Mouse (Mus musculus): Measurements from ENCODE around the gene Nme7. TPM values are rescaled to one million over a fixed set of nuclear protein-coding genes. Genes with fewer than 3 reads are reported as not detected.

Nme7 gene
- total and polyA plus RNA-seq, 2 experiments from 2014 or later: 17.6 to 25.8 TPM

GRCm38 (mm10) chr1:164459127-164459905, 155.4 kb downstream of the Nme7 start:
- no peak for TF ChIP-seq CTCF (IDR thresholded peaks at IDR 0.05)
- peaks cover 13% of the 10 kb centered on the region for H3K4me1 ChIP-seq (ENCODE audit: insufficient read depth, low read length)
- no peaks in the 10 kb centered on the region for H3K36me3 ChIP-seq (ENCODE audit: insufficient read depth, low read length)
- no peaks in the 10 kb centered on the region for H3K27me3 ChIP-seq (ENCODE audit: insufficient read depth, low read length)
- H3K9me3 ChIP-seq (ENCODE audit: low read length): no peaks in the 10 kb centered on the region
- ATAC-seq (ENCODE audit: low FRiP score) (no peak), DNase-seq (ENCODE audit: low spot score) (no peak)
- peak overlapping the region; percentile 96 for H3K9ac ChIP-seq (replicated peaks; ENCODE audit: low read length, poor library complexity, severe bottlenecking)
- H3K4me2 ChIP-seq (ENCODE audit: low read depth, low read length, poor library complexity, severe bottlenecking): peak overlapping the region; percentile 75
- H3K4me3 ChIP-seq (ENCODE audit: low read depth, low read length): peak overlapping the region; percentile 83
- WGBS: 54% methylated on average over 12 of the region's 12 CpGs
- peak overlapping the region; percentile 96 for H3K27ac ChIP-seq (ENCODE audit: low read depth, low read length)

- Histone ChIP-seq H3K9ac (replicated peaks; ENCODE audit: low read length, poor library complexity, severe bottlenecking) (no peak overlapping the region), H3K4me2 (ENCODE audit: low read depth, low read length, poor library complexity, severe bottlenecking) (peak overlapping the region; percentile 15; the same call in 1 of the 2 replicates), H3K4me1 (ENCODE audit: insufficient read depth, low read length) (peaks cover 13% of the 10 kb centered on the region), H3K27ac (ENCODE audit: low read depth, low read length) (no peak overlapping the region), H3K9me3 (ENCODE audit: low read length) (no peaks in the 10 kb centered on the region), H3K4me3 (ENCODE audit: low read depth, low read length) (no peak overlapping the region), H3K27me3 (ENCODE audit: insufficient read depth, low read length) (no peaks in the 10 kb centered on the region), H3K36me3 (ENCODE audit: insufficient read depth, low read length) (no peaks in the 10 kb centered on the region)
- ATAC-seq (ENCODE audit: low FRiP score) (no peak), DNase-seq (ENCODE audit: low spot score) (no peak)
- no peak for TF ChIP-seq CTCF (IDR thresholded peaks at IDR 0.05)
- 75% methylated on average over 13 of the region's 13 CpGs for WGBS
Measured at GRCm38 (mm10) chr1:164460921-164461697, 157.2 kb downstream of the Nme7 start.

GRCm38 (mm10) chr1:164461726-164462125, 157.8 kb downstream of the Nme7 start:
- H3K9me3 ChIP-seq (ENCODE audit: low read length): no peaks in the 10 kb centered on the region
- no peaks in the 10 kb centered on the region for H3K27me3 ChIP-seq (ENCODE audit: insufficient read depth, low read length)
- no peak for ATAC-seq (ENCODE audit: low FRiP score)
- H3K9ac ChIP-seq (replicated peaks; ENCODE audit: low read length, poor library complexity, severe bottlenecking): no peak overlapping the region
- peaks cover 13% of the 10 kb centered on the region for H3K4me1 ChIP-seq (ENCODE audit: insufficient read depth, low read length)
- no peak for TF ChIP-seq CTCF (IDR thresholded peaks at IDR 0.05)
- H3K27ac ChIP-seq (ENCODE audit: low read depth, low read length): no peak overlapping the region
- no peaks in the 10 kb centered on the region for H3K36me3 ChIP-seq (ENCODE audit: insufficient read depth, low read length)
- no peak overlapping the region for H3K4me3 ChIP-seq (ENCODE audit: low read depth, low read length)
- 20% methylated on average over 10 of the region's 10 CpGs for WGBS
- H3K4me2 ChIP-seq (ENCODE audit: low read depth, low read length, poor library complexity, severe bottlenecking): peak overlapping the region; percentile 15; the same call in 1 of the 2 replicates
- DNase-seq (ENCODE audit: low spot score): peak; percentile 56

- no peak overlapping the region for H3K4me2 ChIP-seq (ENCODE audit: low read depth, low read length, poor library complexity, severe bottlenecking)
- H3K36me3 ChIP-seq (ENCODE audit: insufficient read depth, low read length): no peaks in the 10 kb centered on the region
- no peak overlapping the region for H3K27ac ChIP-seq (ENCODE audit: low read depth, low read length)
- no peak overlapping the region for H3K4me3 ChIP-seq (ENCODE audit: low read depth, low read length)
- no peaks in the 10 kb centered on the region for H3K27me3 ChIP-seq (ENCODE audit: insufficient read depth, low read length)
- DNase-seq (ENCODE audit: low spot score) (no peak), ATAC-seq (ENCODE audit: low FRiP score) (no peak)
- 87% methylated on average over 10 of the region's 10 CpGs for WGBS
- TF ChIP-seq CTCF (IDR thresholded peaks at IDR 0.05): no peak
- H3K9ac ChIP-seq (replicated peaks; ENCODE audit: low read length, poor library complexity, severe bottlenecking): no peak overlapping the region
- no peaks in the 10 kb centered on the region for H3K4me1 ChIP-seq (ENCODE audit: insufficient read depth, low read length)
- H3K9me3 ChIP-seq (ENCODE audit: low read length): no peaks in the 10 kb centered on the region
Measured at GRCm38 (mm10) chr1:164467406-164467805, 163.5 kb downstream of the Nme7 start.

GRCm38 (mm10) chr1:164468329-164468728, 164.4 kb downstream of the Nme7 start:
- DNase-seq (ENCODE audit: low spot score) (no peak), ATAC-seq (ENCODE audit: low FRiP score) (no peak)
- Histone ChIP-seq H3K4me2 (ENCODE audit: low read depth, low read length, poor library complexity, severe bottlenecking) (no peak overlapping the region), H3K27ac (ENCODE audit: low read depth, low read length) (no peak overlapping the region), H3K36me3 (ENCODE audit: insufficient read depth, low read length) (no peaks in the 10 kb centered on the region), H3K27me3 (ENCODE audit: insufficient read depth, low read length) (no peaks in the 10 kb centered on the region), H3K9ac (replicated peaks; ENCODE audit: low read length, poor library complexity, severe bottlenecking) (no peak overlapping the region), H3K9me3 (ENCODE audit: low read length) (no peaks in the 10 kb centered on the region), H3K4me1 (ENCODE audit: insufficient read depth, low read length) (no peaks in the 10 kb centered on the region), H3K4me3 (ENCODE audit: low read depth, low read length) (no peak overlapping the region)
- TF ChIP-seq CTCF (IDR thresholded peaks at IDR 0.05): no peak
- WGBS: 85% methylated on average over 8 of the region's 8 CpGs

- no peak for TF ChIP-seq CTCF (IDR thresholded peaks at IDR 0.05)
- Histone ChIP-seq H3K9me3 (ENCODE audit: low read length) (no peaks in the 10 kb centered on the region), H3K4me3 (ENCODE audit: low read depth, low read length) (no peak overlapping the region), H3K4me1 (ENCODE audit: insufficient read depth, low read length) (0 out of 2 replicates have a peak, but pooled peaks cover 2% of the 10 kb centered on the region), H3K4me2 (ENCODE audit: low read depth, low read length, poor library complexity, severe bottlenecking) (no peak overlapping the region), H3K27ac (ENCODE audit: low read depth, low read length) (no peak overlapping the region), H3K9ac (replicated peaks; ENCODE audit: low read length, poor library complexity, severe bottlenecking) (no peak overlapping the region), H3K27me3 (ENCODE audit: insufficient read depth, low read length) (no peaks in the 10 kb centered on the region), H3K36me3 (ENCODE audit: insufficient read depth, low read length) (no peaks in the 10 kb centered on the region)
- no peak for DNase-seq (ENCODE audit: low spot score)
- no peak for ATAC-seq (ENCODE audit: low FRiP score)
- 61% methylated on average over 6 of the region's 6 CpGs for WGBS
Measured at GRCm38 (mm10) chr1:164470985-164471384, 167.1 kb downstream of the Nme7 start.

Data from midbrain, postnatal 0 days (tissue).